Mouse (Mus musculus) frontal cortex, adult (tissue): ENCODE measurements at regions not wholly inside any gene's neighbourhood (a gene's known extent, or its start where the extent isn't known, plus 50 kb on each side); places are given as distances from the start of the nearest gene placed in this dataset.

Source experiments
- ATAC-seq: cut with Nextera tagmentation; 2 replicates; pipeline ENCODE4 v1.9.2; 2017; ENCODE audit warnings: mild to moderate bottlenecking, moderate library complexity, mixed read lengths; ENCODE audit not compliant: low TSS enrichment

- no peak for ATAC-seq
Observed at GRCm38 (mm10) chr1:132820136-132820535, 59.9 kb upstream of the Lrrn2 start.

GRCm38 (mm10) chr1:132818296-132818695, 61.8 kb upstream of the Lrrn2 start:
- peak; percentile 49; the same call in 1 of the 2 replicates for ATAC-seq

DNA sequence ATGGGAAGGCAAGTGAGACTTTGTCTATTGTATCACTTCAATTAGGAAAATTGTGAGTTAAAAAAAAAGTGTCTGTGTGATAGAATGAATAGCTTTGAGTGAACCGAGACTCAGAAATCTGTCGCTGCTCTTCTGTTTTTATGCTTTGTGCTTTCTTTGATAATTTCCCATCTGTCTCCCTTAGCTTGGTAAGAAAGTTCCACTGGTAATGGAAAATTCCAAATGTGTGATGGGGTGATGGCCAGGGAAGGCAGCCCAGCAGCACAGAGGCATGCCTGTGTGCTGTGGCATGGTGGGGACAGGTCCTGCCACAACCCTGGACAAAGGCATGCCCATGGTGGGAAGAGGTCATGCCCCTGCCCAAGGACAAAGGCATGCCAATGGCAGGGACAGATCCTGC, 62.7 kb upstream of the Lrrn2 start:
- ATAC-seq, result peak; percentile 78

GRCm38 (mm10) chr1:132805543-132805942, 63.9 kb upstream of the Nfasc start:
- ATAC-seq, result peak; percentile 59; the same call in 1 of the 2 replicates

GRCm38 (mm10) chr1:132803842-132804241, 62.2 kb upstream of the Nfasc start:
- no peak for ATAC-seq

- ATAC-seq, result peak; percentile 80; the same call in 1 of the 2 replicates
Observed at GRCm38 (mm10) chr1:132802380-132802779, 60.8 kb upstream of the Nfasc start.

DNA sequence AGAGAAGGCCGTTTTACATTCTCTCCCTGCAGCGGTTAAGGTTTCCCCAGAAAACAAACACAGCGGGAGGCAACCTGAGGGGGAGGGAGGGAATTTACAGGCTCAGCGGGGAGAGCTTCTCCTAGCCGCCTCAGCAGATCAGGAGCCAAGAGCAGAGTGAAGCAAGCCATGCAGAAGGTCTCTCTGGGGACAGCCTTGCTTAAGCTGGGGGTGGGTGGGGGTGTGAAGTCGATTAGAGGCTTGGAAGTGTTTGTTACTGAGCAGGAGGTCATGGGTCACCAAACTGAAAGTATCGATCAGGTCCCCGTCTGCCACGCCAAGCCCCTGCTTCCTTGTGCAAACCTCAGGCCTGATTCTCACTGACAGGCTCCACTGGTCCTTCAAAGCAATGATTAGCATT, 58.7 kb upstream of the Nfasc start:
- no peak for ATAC-seq

DNA sequence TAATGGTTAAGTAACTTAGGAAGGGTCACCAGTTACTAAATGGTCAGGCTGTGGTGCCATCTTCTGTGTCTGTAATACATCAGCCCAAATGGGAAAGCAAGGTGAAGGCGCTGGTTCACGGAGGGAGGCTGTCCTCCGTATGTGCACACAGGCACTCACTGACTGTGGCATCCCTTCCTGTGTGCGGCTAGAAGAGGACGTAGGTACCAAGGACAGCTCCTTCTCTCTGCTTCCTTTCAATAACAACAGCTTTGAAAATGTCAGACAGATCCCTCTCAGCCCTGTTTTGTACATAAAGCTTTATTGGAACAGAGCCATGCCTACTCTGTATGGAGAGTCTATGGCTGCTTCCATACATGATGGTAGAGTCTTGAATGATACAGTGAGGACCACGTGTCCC, 57.7 kb upstream of the Nfasc start:
- no peak for ATAC-seq

GRCm38 (mm10) chr1:132794462-132794861, 52.9 kb upstream of the Nfasc start:
- no peak for ATAC-seq
